Mouse (Mus musculus) liver, embryonic 11.5 days (tissue): Measurements from ENCODE around the gene Nbr1. TPM values are rescaled to one million over a fixed set of nuclear protein-coding genes. Genes with fewer than 3 reads are reported as not detected.

Source experiments
- polyA plus RNA-seq: library from polyadenylated mRNA; unstranded; fragments of >200 nt; fragmentation: Nextera tagmentation; extraction: Ambion mirVana; gene quantifications from 2 replicates; pipeline ENCODE4 v1.2.1, GENCODE M21; 2014

Gene Nbr1
- polyA plus RNA-seq, 1 experiment from 2014 or later = 55.7 TPM

Other genes with a start within 250 kb of the Nbr1 start
- 134 and 148 TPM in 2 replicates for gene Becn1, start 249.9 kb upstream of the Nbr1 start, polyA plus RNA-seq
- gene Psme3, start 235.9 kb upstream of the Nbr1 start, polyA plus RNA-seq = 201 and 221 TPM in 2 replicates
- 2.9 and 3.2 TPM in 2 replicates for gene Aoc2, start 227.1 kb upstream of the Nbr1 start, polyA plus RNA-seq
- gene Aoc3, start 221.5 kb upstream of the Nbr1 start, polyA plus RNA-seq = 0.08 TPM in 1 of 2 replicates, not detected in the other
- gene G6pc, start 184.6 kb upstream of the Nbr1 start, polyA plus RNA-seq = not detected in 2 replicates
- gene Aarsd1, start 134.5 kb upstream of the Nbr1 start, polyA plus RNA-seq = 92.3 and 94.0 TPM in 2 replicates
- 8.7 and 9.2 TPM in 2 replicates for gene Gm27029, start 127.4 kb upstream of the Nbr1 start, polyA plus RNA-seq
- 12.6 and 13.4 TPM in 2 replicates for gene Rundc1, start 127.1 kb upstream of the Nbr1 start, polyA plus RNA-seq
- 3.2 and 5.0 TPM in 2 replicates for gene Ptges3l, start 126.8 kb upstream of the Nbr1 start, polyA plus RNA-seq
- gene Rpl27, start 109.9 kb upstream of the Nbr1 start, polyA plus RNA-seq = 553 and 579 TPM in 2 replicates
- gene Ifi35, start 103.7 kb upstream of the Nbr1 start, polyA plus RNA-seq = 31.2 and 34.6 TPM in 2 replicates
- gene Rnd2, start 87.2 kb upstream of the Nbr1 start, polyA plus RNA-seq = 3.7 and 5.4 TPM in 2 replicates
- 16.8 and 19.5 TPM in 2 replicates for gene Vat1, start 85.9 kb upstream of the Nbr1 start, polyA plus RNA-seq
- gene Brca1, start 194 bp upstream of the Nbr1 start, polyA plus RNA-seq = 19.6 and 22.1 TPM in 2 replicates
- gene Tmem106a, start 30.1 kb downstream of the Nbr1 start, polyA plus RNA-seq = 6.2 and 6.8 TPM in 2 replicates
- not detected in 2 replicates for gene Gm11634, start 47.1 kb downstream of the Nbr1 start, polyA plus RNA-seq
- gene Rdm1, start 75.0 kb downstream of the Nbr1 start, polyA plus RNA-seq = 13.8 and 15.3 TPM in 2 replicates
- gene Arl4d, start 113.4 kb downstream of the Nbr1 start, polyA plus RNA-seq = 3.6 and 3.9 TPM in 2 replicates
- gene Dhx8, start 180.8 kb downstream of the Nbr1 start, polyA plus RNA-seq = 37.6 and 38.8 TPM in 2 replicates
- 3.3 and 3.9 TPM in 2 replicates for gene Etv4, start 233.2 kb downstream of the Nbr1 start, polyA plus RNA-seq